Mouse (Mus musculus) Muller cell, postnatal 12 days (primary cell): ENCODE results near the gene Olfr1204.

Experiments used
- DNase-seq: peaks from one replicate; pipeline ENCODE4 v3.0.0-alpha.2; 2015; ENCODE audit errors: inconsistent ontology term

Olfr1204 gene

DNA sequence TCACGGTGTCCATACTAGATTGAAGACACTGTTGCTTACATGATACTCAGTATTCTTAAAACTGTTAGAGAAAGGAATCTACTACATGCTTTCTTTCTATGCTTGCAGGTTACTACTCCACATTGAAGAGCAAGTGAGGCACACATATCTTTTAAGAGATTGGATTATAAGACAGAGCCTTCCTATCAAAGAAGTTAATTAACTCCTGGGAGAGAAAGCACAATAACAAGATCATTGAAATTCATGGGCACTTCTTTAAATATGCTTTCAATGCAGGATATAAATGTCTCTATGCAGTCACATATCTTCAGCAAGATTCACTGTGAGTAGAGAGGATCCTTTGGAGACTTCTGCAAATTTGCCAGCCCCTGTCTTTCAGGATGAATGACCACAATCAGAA is at the start of gene Olfr1204:
Olfr1204 (plus strand) TSS at position 301 of the 400 bp plus-strand sequence.
- no peak for DNase-seq

DNA sequence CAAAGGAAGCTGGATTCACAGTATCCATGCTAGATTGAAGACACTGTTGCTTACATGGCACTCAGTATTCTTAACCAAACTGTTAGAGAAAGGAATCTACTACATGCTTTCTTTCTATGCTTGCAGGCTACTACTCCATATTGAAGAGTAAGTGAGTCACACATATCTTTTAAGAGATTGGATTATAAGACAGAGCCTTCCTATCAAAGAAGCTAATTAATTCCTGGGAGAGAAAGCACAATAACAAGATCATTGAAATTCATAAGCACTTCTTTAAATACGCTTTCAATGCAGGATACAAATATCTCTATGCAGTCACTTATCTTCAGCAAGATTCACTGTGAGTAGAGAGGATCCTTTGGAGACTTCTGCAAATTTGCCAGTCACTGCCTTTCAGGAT is 34.9 kb upstream of the Olfr1204 start, which contains the start of gene Olfr1202:
Olfr1202 (plus strand) TSS at position 301 of the 400 bp plus-strand sequence.
- no peak for DNase-seq

DNA sequence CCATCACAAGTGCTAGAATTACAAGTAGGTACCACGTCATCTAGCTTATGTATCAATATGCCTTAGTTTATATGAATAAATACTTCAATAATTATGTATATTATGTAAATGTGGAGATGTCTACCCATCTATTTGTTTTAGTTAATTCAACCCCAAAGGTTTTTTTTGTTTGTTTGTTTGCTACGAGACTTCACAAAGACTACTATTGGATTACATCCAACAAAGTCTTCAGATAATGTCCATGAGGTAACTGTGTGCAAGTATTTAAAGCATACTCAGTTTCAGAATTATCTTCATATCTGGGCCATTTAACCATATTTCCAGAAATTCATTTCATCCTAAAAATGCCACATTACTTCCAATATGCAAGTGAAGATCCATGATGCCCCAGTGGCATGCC is 19.7 kb upstream of the Olfr1204 start, which contains the start of gene Olfr1205:
Olfr1205 (plus strand) TSS at position 301 of the 400 bp plus-strand sequence.
- no peak for DNase-seq

DNA sequence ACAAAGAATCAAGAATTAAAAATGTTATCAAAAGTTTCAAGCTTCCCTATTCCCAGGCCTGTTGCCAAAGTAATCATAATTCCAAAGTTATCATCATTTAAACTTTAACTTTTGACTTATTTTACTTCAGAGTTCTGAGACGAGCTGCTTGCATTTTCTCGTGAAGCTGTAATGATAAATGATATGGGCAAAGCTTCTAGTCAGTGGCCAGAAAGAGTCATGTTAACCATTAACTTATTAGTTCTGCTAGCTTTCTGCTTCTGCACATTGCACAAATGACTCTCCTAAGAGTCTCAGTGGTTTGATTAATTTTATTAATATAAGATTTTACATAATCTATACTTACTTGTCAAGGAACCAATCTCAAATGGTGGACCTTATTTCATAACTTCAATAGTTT is 10.6 kb upstream of the Olfr1204 start:
- DNase-seq: no peak

DNA sequence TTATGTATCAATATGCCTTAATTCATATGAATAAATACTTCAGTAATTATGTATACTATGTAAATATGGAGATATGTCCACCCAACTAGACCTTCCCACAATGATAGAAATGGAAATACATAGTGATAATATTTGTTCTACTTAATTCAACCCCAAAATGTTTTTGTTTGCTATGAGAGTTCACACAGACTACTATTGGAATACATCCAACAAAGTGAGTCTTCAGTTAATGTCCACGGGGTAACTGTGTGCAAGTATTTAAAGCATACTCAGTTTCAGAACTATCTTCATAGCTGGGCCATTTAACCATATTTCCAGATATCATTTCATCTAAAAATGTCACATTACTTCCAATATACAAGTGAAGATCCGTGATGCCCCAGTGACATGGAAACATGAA is 13.8 kb downstream of the Olfr1204 start, which contains the start of gene Olfr1206:
Olfr1206 (plus strand) TSS at position 301 of the 400 bp plus-strand sequence.
- no peak for DNase-seq

DNA sequence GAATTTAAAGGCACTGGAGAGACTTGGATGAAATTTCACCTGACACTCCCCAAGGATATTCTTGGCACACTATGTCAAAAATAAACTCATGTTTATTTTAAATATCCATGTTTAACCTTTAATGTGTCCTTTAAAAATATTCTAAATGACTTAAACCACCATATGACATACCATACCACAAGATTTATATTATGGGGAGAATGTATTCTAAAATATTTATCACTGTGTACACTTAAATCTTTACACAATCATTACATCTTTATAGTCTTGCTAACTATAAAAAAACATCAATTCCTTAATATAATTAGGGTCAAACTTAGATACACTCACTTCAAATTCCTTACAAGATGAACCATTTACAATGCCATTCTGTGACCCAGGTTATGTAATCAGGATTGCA is 53.1 kb downstream of the Olfr1204 start, which contains the start of gene Olfr1208:
Olfr1208 (minus strand) TSS at position 101 of the 400 bp plus-strand sequence.
- no peak for DNase-seq
